Mouse (Mus musculus): ENCODE data around the gene Agr3.

DNA sequence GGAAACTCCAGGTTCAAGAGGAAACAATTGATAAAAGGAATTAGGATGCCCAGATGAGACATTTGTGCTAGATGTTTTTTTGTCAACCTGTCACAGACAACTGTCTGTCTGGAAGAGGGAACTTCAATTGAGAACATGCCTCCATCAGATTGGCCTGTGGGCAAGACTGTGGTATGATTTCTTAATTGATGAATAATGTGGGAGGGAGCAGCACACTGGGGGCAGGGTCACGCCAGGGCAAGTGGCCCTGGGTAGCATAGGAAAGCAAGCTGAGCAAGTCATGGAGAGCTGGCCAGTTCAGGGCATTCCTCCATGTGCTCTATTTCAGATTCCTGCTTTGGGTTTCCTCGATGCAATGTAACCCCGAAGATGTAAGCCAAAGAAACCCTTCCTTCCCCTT is 50.5 kb downstream of the Agr3 start:
- TF ChIP-seq CTCF (IDR thresholded peaks at IDR 0.05; ENCODE audit: low read depth, low read length) (no peak), POLR2A (IDR thresholded peaks at IDR 0.05; ENCODE audit: borderline replicate concordance, low read depth, low read length) (no peak)

Measured in bone marrow macrophage, adult 2 months (primary cell).